Mouse (Mus musculus): ENCODE measurements around the gene Asb8. TPM values are rescaled to one million over a fixed set of nuclear protein-coding genes. Genes with fewer than 3 reads are reported as not detected.
A peak's percentile ranks its signal among the peaks of the same experiment; 100 is the strongest.

Asb8 gene
- polyA plus RNA-seq (2015; fragmentation: Nextera tagmentation; extraction: Ambion mirVana) = 46.7 and 56.3 TPM in 2 replicates

DNA sequence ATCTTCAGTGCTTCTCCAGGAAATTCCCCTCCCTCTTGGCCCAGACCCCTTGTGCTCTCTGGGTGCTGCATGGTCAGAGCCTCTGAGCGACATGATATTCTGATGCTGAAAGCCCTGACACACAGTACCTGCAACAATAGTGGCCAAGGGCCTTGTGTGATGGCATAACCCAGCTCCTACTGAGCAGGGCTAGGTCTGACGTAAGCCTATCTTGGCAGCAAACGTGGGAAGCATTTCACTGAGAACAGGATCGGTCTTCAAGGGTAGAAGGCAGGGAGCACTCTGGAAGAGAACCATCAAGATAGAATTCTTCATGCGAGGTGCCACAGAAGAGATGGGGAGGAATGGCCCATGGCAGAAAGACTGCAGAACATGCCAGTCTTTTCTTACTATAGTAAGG is at the start of gene Asb8:
TSS of gene Asb8 (minus strand) at position 101 of the 400 bp plus-strand sequence.
- H3K4me3 ChIP-seq = no peak within 1 kb of the TSS
- peaks cover 50% of the 10 kb centered on the region for H3K27me3 ChIP-seq
- H3K9me3 ChIP-seq = no peaks in the 10 kb centered on the region
- H3K27ac ChIP-seq = no peak within 1 kb of the TSS
- no peak within 1 kb of the TSS for H3K9ac ChIP-seq
- H3K4me1 ChIP-seq = peaks cover 14% of the 10 kb centered on the region
- 73% methylated on average over 5 of the region's 5 CpGs for WGBS
- no peaks in the 10 kb centered on the region for H3K36me3 ChIP-seq
- no peak for ATAC-seq (ENCODE audit: insufficient number of reproducible peaks, low FRiP score, low TSS enrichment, low read depth)
- H3K4me2 ChIP-seq = no peak within 1 kb of the TSS

DNA sequence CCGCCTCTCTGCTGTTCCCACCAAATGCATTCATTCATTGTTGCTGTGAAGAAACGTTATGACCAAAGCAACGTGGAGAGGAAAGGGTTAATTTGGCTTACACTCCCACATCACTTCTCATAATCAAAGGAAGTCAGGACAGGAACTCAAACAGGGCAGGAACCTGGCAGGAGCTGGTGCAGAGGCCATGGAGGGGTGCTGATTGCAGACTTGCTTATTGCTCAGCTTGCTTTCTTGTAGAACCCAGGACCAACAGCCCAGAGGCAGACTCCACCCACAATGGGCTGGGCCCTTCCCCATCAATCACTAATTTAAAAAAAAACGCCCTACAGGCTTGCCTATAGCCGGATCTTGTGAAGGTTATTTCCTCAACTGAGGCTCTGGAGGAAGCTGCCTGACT is 48.7 kb upstream of the Asb8 start:
- Histone ChIP-seq H3K4me1 (no peaks in the 10 kb centered on the region), H3K9me3 (no peaks in the 10 kb centered on the region), H3K4me3 (no peak overlapping the region), H3K9ac (no peak overlapping the region), H3K27me3 (no peaks in the 10 kb centered on the region), H3K27ac (no peak overlapping the region), H3K4me2 (no peak overlapping the region), H3K36me3 (no peaks in the 10 kb centered on the region)
- WGBS = 67% methylated on average over 5 of the region's 5 CpGs
- ATAC-seq (ENCODE audit: insufficient number of reproducible peaks, low FRiP score, low TSS enrichment, low read depth) = no peak

DNA sequence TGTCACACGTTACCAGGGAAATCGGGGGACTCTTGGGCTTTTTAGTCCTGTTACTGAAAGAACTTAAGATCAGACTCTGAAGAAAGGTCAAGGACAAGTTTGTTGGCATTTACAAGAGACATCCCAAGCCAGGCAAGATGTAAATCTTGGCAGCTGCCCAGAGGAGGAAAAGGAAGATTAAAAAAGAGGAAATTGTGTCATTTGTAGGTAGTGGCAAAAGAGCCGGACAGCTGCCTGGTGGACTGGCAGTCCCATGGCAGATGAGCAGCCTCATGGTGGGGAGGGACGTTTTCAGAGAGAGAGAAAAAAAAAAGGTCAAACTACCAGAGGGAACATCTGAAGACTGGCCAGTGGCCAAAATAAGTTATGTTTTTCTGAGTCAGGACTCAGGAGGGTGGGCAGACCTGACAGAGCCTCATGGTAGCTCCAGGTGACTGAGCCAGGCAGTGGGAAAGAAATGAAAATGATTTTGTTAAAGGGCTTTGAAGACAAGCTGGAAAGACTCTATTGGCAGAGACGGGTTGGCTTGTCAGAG is 48.0 kb upstream of the Asb8 start:
- no peak overlapping the region for H3K27ac ChIP-seq
- no peaks in the 10 kb centered on the region for H3K36me3 ChIP-seq
- H3K4me1 ChIP-seq = no peaks in the 10 kb centered on the region
- H3K4me2 ChIP-seq = no peak overlapping the region
- no peak overlapping the region for H3K4me3 ChIP-seq
- H3K9ac ChIP-seq = no peak overlapping the region
- no peaks in the 10 kb centered on the region for H3K9me3 ChIP-seq
- H3K27me3 ChIP-seq = no peaks in the 10 kb centered on the region
- 82% methylated on average over 5 of the region's 5 CpGs for WGBS
- ATAC-seq (ENCODE audit: insufficient number of reproducible peaks, low FRiP score, low TSS enrichment, low read depth) = no peak

DNA sequence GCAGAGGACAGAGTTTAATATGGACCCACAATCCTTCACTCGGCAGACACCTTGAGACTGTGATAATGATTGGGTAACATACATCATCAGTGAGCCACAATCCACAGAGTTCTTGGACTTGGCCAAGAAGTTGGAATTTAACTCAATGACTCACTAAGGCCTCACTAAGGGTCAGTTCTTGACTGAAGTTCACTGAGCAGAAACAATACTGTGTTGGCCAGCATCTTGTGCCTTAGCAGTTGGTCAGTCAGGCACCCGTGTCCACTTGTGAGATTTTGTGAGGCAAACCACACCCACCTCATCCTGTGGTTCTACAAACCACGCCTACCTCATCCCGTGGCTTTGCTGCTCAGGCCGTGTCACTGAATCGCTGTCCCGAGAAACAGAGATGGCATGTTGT is 44.3 kb upstream of the Asb8 start:
- H3K4me1 ChIP-seq = no peaks in the 10 kb centered on the region
- H3K27me3 ChIP-seq = no peaks in the 10 kb centered on the region
- no peak overlapping the region for H3K27ac ChIP-seq
- no peak overlapping the region for H3K9ac ChIP-seq
- WGBS = 85% methylated on average over 7 of the region's 7 CpGs
- no peaks in the 10 kb centered on the region for H3K9me3 ChIP-seq
- ATAC-seq (ENCODE audit: insufficient number of reproducible peaks, low FRiP score, low TSS enrichment, low read depth) = no peak
- no peak overlapping the region for H3K4me2 ChIP-seq
- no peak overlapping the region for H3K4me3 ChIP-seq
- no peaks in the 10 kb centered on the region for H3K36me3 ChIP-seq

DNA sequence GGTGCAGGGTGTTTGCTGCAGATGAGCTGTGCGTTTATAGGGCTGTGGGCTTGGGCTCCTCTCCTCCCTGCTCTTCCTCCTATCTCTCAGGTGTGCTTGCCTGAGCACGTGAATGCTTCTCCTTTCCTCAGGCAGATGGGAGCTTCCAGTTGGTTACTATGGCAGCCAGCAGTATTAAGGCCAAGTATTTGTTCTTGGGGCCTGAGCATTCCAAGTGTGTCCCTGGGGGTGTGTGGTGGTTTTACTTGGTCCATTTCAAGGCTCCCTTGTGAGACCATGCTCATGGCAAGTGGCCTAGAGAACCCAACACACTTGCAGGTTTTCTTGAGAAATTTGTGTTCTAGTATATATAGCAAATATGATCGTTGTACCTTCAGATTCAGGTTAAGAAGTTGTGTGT is 30.0 kb upstream of the Asb8 start, which contains the start of gene Olfr288:
TSS of gene Olfr288 (minus strand) at position 101 of the 400 bp plus-strand sequence.
- Histone ChIP-seq H3K9ac (no peak within 1 kb of the TSS), H3K27ac (no peak within 1 kb of the TSS), H3K4me2 (no peak within 1 kb of the TSS), H3K4me1 (no peaks in the 10 kb centered on the region), H3K36me3 (no peaks in the 10 kb centered on the region), H3K9me3 (0 out of 2 replicates have a peak, but pooled peaks cover 3% of the 10 kb centered on the region), H3K4me3 (no peak within 1 kb of the TSS), H3K27me3 (no peaks in the 10 kb centered on the region)
- no peak for ATAC-seq (ENCODE audit: insufficient number of reproducible peaks, low FRiP score, low TSS enrichment, low read depth)
- 74% methylated on average over 3 of the region's 3 CpGs for WGBS

DNA sequence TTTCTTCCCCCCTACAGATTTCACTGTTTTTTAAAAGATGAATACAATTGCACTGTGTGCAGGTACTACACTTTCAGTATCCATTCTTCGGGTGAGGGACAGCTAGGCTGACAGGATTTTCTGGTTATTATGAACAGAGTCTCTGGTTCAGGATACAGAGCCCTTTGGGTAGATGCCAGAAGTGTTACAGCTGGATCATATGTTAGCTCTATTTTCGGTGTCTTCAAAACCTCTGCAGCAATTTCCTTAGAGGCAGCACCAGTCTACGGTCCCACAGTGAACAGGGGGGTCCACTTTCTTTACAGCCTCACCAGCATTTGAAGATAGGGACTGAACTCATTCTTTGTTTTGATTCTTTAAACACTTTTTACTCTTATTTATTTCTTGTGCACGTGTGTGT is 19.0 kb upstream of the Asb8 start:
- WGBS = 56% methylated on average over 4 of the region's 4 CpGs
- H3K4me3 ChIP-seq = no peak overlapping the region

DNA sequence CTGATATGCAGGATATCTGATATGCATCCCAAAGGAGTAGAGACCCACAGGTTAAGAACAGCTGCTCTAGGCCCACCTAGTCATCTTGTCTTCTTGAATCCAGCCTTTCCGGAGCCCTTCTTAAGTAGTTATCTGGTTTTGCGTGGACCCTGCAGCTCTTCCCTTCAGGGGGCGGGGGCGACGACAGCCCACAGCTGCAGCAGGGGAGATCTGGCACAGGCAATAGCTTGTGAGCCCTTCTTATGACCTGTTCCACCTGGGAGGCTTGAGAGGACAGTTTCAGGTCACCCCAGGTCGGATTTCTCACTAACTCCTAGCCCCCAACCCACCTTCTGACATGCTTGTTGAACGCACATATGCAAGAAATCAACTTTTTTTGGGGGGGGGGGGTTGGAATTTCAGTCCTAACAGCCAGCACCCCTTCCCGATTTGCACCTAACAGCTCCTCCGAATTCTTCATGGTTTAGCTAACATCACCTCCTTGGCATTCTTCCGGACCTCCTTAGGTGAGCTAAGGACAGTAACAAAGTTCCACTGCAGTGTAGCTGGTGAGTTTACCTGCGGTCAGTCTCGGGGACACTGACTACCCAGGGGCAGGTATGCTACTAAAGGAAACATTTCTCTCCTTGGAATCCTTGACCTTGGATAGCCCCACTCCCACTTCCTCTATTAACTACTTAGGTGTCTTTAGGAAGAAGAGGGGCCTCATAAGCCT is 16.6 kb upstream of the Asb8 start:
- no peak overlapping the region for H3K9ac ChIP-seq
- no peak overlapping the region for H3K4me2 ChIP-seq
- no peak for ATAC-seq (ENCODE audit: insufficient number of reproducible peaks, low FRiP score, low TSS enrichment, low read depth)
- H3K36me3 ChIP-seq = no peaks in the 10 kb centered on the region
- no peak overlapping the region for H3K4me3 ChIP-seq
- H3K9me3 ChIP-seq = no peaks in the 10 kb centered on the region
- peaks cover 6% of the 10 kb centered on the region for H3K27me3 ChIP-seq
- H3K4me1 ChIP-seq = peaks cover 13% of the 10 kb centered on the region
- H3K27ac ChIP-seq = no peak overlapping the region
- WGBS = 60% methylated on average over 12 of the region's 12 CpGs

More for the DNA sequence above, 19.0 kb upstream of the Asb8 start:
- Histone ChIP-seq H3K4me1 (peaks cover 13% of the 10 kb centered on the region), H3K27ac (no peak overlapping the region), H3K27me3 (peaks cover 4% of the 10 kb centered on the region), H3K36me3 (no peaks in the 10 kb centered on the region), H3K9me3 (no peaks in the 10 kb centered on the region), H3K9ac (no peak overlapping the region), H3K4me2 (no peak overlapping the region)
- ATAC-seq (ENCODE audit: insufficient number of reproducible peaks, low FRiP score, low TSS enrichment, low read depth) = no peak

DNA sequence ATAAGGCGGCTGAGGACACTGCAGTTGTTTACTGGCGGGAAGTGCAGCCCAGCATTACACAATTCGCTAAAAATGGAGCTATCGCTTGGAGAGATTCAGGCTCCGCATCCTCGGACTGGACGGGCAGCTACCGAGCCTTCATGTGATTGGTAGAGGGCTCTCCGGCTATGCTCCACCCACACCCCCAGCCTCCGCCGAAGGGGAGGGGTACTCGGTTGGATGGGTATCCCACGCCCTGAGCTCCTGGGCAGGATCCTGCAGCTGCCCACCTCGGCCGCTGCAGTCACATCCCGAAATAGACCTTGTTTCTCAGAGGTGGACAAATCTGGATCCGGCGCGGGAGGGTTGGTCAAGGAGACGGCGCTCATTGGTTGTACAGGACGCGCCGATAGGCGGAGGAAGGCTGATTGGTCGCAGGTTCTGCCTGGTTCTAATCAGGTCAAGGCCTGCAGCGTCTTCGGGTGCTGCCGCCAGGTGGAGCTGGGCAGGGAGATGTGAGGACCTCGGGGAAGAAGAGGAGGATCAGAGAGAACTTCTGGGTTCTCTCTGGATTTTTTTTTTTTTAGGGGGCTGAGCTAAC is 15.8 kb upstream of the Asb8 start:
- peaks cover 6% of the 10 kb centered on the region for H3K27me3 ChIP-seq
- H3K4me2 ChIP-seq = peak overlapping the region; percentile 78
- peak; percentile 93 for ATAC-seq (ENCODE audit: insufficient number of reproducible peaks, low FRiP score, low TSS enrichment, low read depth)
- under 1% methylated on average over 30 of the region's 30 CpGs for WGBS
- H3K4me3 ChIP-seq = peak overlapping the region; percentile 59
- no peaks in the 10 kb centered on the region for H3K9me3 ChIP-seq
- no peak overlapping the region for H3K27ac ChIP-seq
- H3K36me3 ChIP-seq = no peaks in the 10 kb centered on the region
- H3K9ac ChIP-seq = no peak overlapping the region
- H3K4me1 ChIP-seq = peaks cover 13% of the 10 kb centered on the region

DNA sequence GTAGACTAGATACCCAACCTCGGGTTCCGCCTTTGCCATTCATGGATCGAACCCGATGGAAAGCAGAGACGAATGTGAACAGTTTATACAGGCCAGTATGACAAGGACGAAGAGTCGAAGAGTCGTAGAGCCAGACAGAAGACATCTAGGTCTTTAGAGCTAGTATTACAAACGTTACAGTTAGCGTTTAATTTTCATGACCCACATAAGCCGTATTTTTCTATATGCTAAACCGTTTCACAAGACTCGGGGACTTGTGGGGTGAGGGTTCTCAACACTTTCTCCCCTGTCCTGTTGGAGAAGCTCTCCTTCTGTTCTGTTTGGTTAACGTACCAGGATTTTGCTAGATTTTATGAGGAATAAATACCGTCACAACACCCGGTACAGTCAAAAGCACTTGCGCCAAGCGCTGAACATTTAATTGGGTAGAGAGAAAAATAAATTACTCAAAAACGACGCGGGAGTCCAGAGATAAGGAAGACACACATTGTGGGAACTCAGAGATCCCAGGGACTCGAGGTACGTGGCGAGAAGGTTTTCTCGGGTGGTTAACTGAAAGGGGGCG is 15.2 kb upstream of the Asb8 start:
- no peak overlapping the region for H3K27ac ChIP-seq
- no peaks in the 10 kb centered on the region for H3K36me3 ChIP-seq
- no peak overlapping the region for H3K9ac ChIP-seq
- H3K4me2 ChIP-seq = peak overlapping the region; percentile 78
- ATAC-seq (ENCODE audit: insufficient number of reproducible peaks, low FRiP score, low TSS enrichment, low read depth) = no peak
- H3K9me3 ChIP-seq = no peaks in the 10 kb centered on the region
- H3K27me3 ChIP-seq = peaks cover 10% of the 10 kb centered on the region
- peaks cover 13% of the 10 kb centered on the region for H3K4me1 ChIP-seq
- 5% methylated on average over 26 of the region's 26 CpGs for WGBS
- peak overlapping the region; percentile 59 for H3K4me3 ChIP-seq

DNA sequence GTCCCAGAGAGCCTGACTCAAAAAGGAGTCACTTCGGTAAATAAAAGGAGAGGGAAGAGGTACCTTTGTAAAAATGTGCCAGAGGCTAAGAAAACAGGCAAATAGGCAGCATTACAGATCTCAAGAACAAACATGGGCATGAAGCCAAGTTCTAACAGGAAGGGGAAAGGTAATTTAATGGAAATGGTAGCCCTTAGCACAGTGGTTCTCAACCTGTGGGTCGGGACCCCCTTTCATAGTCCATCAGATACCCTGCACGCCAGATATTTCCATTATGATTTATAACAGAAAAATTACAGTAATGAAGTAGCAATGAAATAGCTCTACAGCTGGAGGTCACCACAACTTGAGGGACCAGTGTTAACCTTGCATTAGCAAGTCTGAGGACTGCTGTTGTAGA is 11.9 kb upstream of the Asb8 start:
- Histone ChIP-seq H3K36me3 (no peaks in the 10 kb centered on the region), H3K4me2 (no peak overlapping the region), H3K27me3 (peaks cover 34% of the 10 kb centered on the region), H3K9me3 (no peaks in the 10 kb centered on the region), H3K4me1 (peaks cover 13% of the 10 kb centered on the region), H3K9ac (no peak overlapping the region), H3K27ac (no peak overlapping the region), H3K4me3 (no peak overlapping the region)
- 50% methylated on average over 3 of the region's 3 CpGs for WGBS
- no peak for ATAC-seq (ENCODE audit: insufficient number of reproducible peaks, low FRiP score, low TSS enrichment, low read depth)

DNA sequence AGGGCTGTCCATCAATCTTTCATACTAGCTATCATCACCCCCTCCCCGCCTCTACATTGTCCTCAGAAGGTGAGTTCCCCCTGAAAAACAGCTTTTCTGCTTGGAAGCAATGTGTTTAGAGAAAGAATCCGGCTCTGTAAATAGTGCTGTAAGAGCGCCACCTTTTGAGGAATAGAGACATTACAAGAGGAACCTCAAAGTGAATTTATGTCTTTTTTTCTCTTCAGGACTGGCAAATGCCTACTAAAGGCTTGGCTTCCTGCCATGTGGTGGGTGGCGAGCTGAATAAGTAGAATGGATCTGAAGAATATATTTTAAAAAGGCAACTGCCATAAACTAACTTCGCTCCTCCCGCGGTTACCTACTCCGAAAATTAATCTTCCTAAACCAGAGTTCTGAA is 8.4 kb upstream of the Asb8 start:
- Histone ChIP-seq H3K4me1 (no peaks in the 10 kb centered on the region), H3K27ac (no peak overlapping the region), H3K36me3 (no peaks in the 10 kb centered on the region), H3K9me3 (no peaks in the 10 kb centered on the region), H3K4me2 (no peak overlapping the region), H3K4me3 (no peak overlapping the region), H3K27me3 (peaks cover 62% of the 10 kb centered on the region), H3K9ac (no peak overlapping the region)
- ATAC-seq (ENCODE audit: insufficient number of reproducible peaks, low FRiP score, low TSS enrichment, low read depth) = no peak
- WGBS = 37% methylated on average over 8 of the region's 8 CpGs

DNA sequence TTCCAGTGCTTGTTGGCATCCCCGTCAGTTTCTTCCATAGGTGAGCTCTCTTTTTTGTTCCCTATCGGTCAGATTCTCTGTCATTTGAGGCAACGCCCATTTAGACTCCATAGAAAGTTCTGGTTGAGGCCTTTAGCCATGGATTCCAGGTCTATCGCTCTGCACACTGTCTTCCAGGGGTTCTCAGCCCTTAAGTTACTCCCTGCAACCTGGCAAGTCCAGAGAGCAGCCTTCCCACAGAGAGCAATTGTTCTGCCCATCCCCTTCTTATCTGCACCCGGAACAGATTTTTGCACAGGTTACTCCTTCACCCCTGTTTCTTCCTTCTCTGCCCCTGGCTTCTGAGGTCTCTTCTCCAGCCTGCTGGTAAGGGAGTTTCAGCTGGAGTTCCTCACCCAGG is 6.7 kb upstream of the Asb8 start:
- Histone ChIP-seq H3K4me2 (no peak overlapping the region), H3K9ac (no peak overlapping the region), H3K27me3 (peaks cover 79% of the 10 kb centered on the region), H3K4me3 (no peak overlapping the region), H3K4me1 (peaks cover 14% of the 10 kb centered on the region), H3K9me3 (no peaks in the 10 kb centered on the region), H3K36me3 (no peaks in the 10 kb centered on the region), H3K27ac (no peak overlapping the region)
- 65% methylated on average over 5 of the region's 5 CpGs for WGBS
- no peak for ATAC-seq (ENCODE audit: insufficient number of reproducible peaks, low FRiP score, low TSS enrichment, low read depth)
